Mouse (Mus musculus) cerebellum, adult (tissue): ENCODE data around the gene Zbtb25.

ENCODE experiments used
- ATAC-seq: cut with Nextera tagmentation; 2 replicates; pipeline ENCODE4 v1.9.2; 2017; ENCODE audit warnings: mild to moderate bottlenecking, moderate library complexity, mixed read lengths; ENCODE audit not compliant: insufficient number of reproducible peaks, low FRiP score, low TSS enrichment

The Zbtb25 gene

GRCm38 (mm10) chr12:76369206-76369977 lies at the start of gene Zbtb25:
Gene Zbtb25, minus strand, starts transcription at chr12:76369602.
- peak; percentile 83 for ATAC-seq

DNA sequence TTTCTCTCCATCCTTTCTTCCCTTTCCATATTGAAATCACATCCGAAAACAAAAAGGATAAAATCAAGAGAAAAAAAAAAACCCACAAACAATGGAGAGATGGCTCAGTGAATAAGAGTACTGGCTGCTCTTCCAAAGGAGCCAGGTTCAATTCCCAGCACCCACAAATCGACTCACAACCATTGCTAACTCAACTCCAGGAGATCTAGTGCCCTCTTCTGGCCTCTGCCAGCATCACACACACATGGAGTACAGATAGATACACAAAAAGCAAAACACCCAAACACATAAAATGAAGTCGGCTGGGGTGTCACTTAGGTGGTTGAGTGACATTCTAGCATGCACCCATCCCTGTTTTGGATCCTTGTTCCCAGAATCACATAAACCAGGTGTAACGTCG lies 48.9 kb upstream of the Zbtb25 start:
- ATAC-seq, result no peak

DNA sequence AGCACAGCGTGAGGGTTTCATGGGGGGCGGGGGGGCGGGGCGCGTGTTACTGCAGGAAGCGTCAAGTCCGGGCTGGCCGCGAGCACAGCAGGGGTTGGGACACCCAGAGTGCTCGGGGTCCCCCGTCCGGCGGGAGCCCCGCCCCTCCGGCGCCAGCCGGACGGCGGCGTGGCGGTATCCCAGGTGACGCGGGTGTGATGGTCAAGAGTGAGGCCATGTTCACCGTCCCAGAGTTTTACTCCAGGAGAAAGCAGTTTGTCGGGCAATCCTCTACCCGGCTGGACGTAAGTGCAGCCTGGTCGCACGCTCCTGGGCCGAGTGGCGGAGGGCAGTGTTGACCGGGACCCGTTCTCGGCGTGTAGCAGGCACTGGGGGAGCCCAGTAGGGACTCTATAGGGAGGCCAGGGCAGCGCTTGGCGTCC lies 48.0 kb upstream of the Zbtb25 start, which contains the start of gene Ppp1r36:
Gene Ppp1r36, plus strand, starts transcription at position 106 of the 422 bp plus-strand sequence.
- ATAC-seq, result no peak

DNA sequence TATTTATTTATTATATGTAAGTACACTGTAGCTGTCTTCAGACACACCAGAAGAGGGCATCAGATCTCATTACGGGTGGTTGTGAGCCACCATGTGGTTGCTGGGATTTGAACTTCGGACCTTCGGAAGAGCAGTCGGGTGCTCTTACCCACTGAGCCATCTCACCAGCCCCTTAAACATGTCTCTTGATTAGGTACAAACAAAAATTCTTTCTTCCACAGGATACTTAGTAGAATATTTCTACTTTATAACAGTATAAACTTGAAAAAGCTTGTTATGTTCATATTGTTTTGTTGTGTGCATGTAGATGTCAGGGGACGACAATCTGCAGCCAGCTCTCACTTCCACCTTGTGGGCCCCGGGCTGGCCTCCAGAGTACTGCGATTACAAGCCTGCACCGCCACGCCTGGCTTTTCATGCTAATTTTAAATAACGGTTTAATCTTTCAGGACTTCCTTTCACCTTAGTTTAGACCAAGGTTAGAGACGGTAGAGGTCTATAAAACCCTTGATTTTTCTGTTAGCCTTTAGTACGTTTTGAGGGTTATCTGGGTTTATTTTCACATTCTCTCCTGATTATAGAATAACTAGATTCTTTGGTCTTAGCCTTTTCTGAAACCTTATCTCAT lies 46.1 kb upstream of the Zbtb25 start:
- ATAC-seq, result no peak

DNA sequence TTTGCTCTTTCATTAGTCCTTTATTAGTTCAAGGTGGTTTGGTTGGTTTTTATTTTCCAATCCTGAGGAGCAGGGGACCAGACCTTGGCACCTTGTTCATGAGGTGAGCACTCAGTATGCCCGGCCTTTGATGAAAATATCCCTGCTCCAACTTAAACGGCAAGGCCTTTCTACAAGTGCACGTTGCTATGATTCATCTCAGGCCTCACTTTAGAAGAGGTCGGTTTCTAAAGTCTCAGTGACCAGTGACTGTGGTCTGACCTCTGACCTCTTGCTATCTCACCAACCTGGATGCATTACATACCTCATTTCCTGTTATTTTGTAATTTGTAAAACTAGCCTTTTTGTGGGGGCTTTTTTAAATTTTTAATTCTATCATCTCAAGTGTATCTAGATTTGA lies 39.8 kb upstream of the Zbtb25 start:
- no peak for ATAC-seq

- no peak for ATAC-seq
These were observed 37.8 kb upstream of the Zbtb25 start for GRCm38 (mm10) chr12:76407184-76407583.

DNA sequence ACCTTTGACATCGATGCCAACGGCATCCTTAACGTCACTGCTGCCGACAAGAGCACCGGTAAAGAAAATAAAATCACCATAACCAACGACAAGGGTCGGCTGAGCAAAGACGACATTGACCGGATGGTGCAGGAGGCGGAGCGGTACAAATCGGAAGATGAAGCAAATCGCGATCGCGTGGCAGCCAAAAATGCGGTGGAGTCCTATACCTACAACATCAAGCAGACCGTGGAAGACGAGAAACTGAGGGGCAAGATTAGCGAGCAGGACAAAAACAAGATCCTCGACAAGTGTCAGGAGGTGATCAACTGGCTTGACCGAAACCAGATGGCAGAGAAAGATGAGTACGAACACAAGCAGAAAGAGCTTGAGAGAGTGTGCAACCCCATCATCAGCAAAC lies 36.6 kb upstream of the Zbtb25 start:
- no peak for ATAC-seq

DNA sequence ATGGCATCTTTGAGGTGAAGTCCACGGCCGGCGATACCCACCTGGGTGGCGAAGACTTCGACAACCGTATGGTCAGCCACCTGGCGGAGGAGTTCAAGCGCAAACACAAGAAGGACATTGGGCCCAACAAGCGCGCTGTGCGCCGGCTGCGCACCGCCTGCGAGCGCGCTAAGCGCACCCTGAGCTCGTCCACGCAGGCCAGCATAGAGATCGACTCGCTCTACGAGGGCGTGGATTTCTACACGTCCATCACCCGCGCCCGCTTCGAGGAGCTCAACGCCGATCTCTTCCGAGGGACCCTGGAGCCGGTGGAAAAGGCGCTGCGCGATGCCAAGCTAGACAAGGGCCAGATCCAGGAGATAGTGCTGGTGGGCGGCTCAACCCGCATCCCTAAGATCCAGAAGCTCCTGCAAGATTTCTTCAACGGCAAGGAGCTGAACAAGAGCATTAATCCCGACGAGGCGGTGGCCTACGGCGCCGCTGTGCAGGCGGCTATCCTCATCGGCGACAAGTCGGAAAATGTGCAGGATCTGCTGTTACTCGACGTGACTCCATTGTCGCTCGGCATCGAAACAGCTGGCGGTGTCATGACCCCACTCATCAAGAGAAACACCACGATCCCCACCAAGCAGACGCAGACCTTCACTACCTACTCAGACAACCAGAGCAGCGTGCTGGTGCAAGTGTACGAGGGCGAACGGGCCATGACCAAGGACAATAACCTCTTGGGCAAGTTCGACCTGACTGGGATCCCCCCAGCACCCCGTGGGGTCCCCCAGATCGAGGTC lies 36.0 kb upstream of the Zbtb25 start:
- no peak for ATAC-seq

DNA sequence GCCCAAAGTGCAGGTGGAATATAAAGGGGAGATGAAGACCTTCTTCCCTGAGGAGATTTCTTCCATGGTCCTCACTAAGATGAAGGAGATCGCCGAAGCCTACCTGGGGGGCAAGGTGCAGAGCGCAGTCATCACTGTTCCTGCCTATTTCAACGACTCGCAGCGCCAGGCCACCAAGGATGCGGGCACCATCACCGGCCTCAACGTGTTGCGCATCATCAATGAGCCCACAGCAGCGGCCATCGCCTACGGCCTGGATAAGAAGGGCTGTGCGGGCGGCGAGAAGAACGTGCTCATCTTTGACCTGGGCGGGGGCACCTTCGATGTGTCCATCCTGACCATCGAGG lies 35.4 kb upstream of the Zbtb25 start:
- no peak for ATAC-seq

GRCm38 (mm10) chr12:76403886-76404537 lies 34.6 kb upstream of the Zbtb25 start, which contains the start of gene Hspa2:
Gene Hspa2, plus strand, starts transcription at chr12:76404176.
- peak; percentile 98 for ATAC-seq

DNA sequence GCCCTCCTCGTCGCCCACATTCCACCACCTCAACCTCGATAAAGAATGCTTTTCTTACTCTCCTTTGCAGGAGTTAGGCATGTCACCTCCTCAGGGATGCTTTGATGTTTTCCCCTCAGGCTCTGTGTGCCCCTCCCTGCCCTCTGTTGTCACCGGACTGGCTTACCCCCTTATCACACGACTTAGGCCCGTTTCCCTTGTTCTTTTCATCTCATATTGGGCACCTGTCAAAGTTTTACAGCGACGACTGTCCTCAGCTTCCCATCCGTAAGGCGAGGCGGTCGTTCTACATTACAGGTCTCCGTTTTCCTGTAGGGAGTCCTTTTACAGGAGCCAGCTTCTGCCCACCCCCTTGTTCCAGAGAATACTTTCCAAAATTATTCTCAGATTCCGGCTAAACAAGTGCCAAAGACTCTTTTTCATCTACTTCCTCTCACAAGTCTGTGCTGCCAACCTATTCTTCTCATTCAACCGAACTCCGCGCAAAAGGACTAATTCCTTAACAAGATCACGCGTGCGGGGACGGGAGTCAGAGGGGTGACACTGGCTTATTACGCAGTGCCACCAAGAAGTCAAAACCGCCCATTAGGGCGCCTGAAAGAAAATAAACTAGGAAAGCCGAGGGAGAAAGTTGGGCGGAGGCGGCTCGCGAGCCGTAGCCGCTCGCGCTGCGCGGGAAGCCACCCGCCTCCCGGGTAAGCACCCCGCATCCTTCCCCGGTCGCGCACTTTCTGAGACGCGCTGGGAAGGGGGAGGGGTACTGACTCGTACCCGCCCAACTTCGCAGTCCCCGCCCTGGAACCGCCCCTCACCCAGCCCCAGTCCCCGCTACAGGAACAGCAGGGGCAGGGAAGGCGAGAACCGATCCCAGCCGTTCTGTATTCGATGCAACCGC lies 33.8 kb upstream of the Zbtb25 start:
- peak; percentile 79 for ATAC-seq

- ATAC-seq, result no peak
These were observed 32.3 kb upstream of the Zbtb25 start for GRCm38 (mm10) chr12:76401674-76402073.

DNA sequence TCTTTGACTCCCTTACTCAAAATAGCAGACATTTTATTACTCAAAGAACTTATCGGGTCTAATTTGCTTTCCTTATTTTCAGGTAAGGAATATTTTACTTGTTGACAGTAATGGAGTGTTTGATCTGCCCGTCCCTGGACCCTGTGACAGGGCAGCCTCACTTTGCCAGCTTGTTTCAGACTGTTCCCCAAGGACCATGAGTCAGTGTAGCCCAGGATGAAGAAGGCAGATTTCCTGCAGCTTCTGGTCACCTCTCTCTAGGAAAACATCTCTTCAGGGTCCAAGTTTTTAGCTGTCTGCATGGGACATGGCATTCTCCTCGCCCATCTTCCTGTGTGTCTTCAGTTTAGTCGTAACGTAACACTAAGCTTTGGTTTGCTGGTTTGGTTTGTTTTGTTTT lies 27.9 kb upstream of the Zbtb25 start:
- no peak for ATAC-seq

DNA sequence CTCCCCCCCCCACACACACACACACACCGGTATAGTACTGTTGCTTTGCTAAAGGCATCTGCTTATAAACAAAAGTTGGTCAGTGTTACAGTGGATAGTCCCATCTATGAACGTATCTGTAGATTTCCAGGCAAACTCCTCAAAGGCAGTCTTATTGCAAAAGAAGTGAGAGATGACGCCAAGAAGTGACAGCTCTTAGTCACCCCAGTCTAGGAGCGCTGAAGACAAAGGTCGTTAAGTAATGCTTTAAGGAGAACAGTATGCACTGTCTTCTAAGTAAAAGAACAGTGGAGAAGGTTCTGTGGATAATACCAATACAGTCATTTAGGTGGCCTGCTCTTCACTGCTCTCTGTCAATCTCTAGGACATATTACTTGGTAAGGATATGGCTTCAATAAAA lies 23.6 kb upstream of the Zbtb25 start:
- no peak for ATAC-seq

- ATAC-seq, result no peak
These were observed 22.3 kb upstream of the Zbtb25 start for GRCm38 (mm10) chr12:76391595-76392271.

DNA sequence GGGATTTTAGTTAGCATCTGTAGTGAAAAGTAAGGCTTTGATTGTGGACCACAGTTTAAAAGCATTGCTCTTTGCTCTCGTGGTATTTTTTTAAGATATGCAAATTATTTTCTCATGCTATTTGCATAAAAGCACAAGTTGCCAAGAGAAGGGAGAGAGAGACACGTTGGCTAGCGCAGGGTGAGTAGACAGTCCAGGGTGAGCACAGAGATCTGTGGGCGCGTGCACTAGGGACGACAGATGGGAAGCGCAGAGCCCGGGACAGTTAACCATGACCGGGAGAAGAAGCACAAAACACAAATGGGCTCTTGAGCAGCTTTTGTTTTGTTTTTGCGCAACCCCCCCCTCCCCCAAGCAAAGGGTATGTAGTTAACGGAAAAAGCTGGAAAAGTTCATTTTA lies 19.4 kb upstream of the Zbtb25 start:
- no peak for ATAC-seq

DNA sequence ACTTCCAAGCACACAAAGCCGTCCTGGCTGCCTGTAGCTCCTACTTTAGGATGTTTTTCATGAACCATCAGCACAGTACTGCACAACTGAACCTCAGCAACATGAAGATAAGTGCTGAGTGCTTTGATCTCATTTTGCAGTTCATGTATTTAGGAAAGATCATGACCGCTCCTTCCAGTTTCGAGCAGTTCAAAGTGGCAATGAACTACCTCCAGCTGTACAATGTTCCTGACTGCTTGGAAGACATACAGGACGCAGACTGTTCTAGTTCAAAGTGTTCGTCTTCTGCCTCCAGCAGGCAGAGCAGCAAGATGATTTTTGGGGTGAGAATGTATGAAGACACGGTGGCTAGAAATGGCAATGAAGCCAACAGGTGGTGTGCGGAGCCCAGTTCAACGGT lies 15.9 kb upstream of the Zbtb25 start:
- no peak for ATAC-seq

- no peak for ATAC-seq
These were observed 10.7 kb upstream of the Zbtb25 start for GRCm38 (mm10) chr12:76380151-76380550.

- ATAC-seq, result no peak
These were observed 9.2 kb upstream of the Zbtb25 start for GRCm38 (mm10) chr12:76378556-76378955.
